Mouse (Mus musculus) left cerebral cortex, postnatal 25 days (tissue): ENCODE results near the gene Gsap. TPM values are rescaled to one million over a fixed set of nuclear protein-coding genes. Genes with fewer than 3 reads are reported as not detected.
"Not testable (repeated sequence)": the region's sequence is repeated elsewhere in the genome, so short reads cannot be mapped to it uniquely, and the experiment has no call there.

ENCODE experiments used
- DNase-seq, 2 experiments: peaks; one replicate each; pipeline ENCODE4 v3.0.0; 2022; ENCODE audit warnings: low spot score in 2 of 2, mixed read lengths in 1 of 2
- intact Hi-C: fragments of 180-260 bp; cut with DNase I; formaldehyde crosslinking; loops from one replicate; pipeline ENCODE4 v1.15.1; 2025
- total RNA-seq, 2 experiments: library from RNA; stranded (reverse); gene quantifications; 2 replicates each; pipeline ENCODE4 v1.2.3; 2021

Gsap gene
- total RNA-seq, 2 experiments from 2014 or later: 3.6 to 4.4 TPM

DNA sequence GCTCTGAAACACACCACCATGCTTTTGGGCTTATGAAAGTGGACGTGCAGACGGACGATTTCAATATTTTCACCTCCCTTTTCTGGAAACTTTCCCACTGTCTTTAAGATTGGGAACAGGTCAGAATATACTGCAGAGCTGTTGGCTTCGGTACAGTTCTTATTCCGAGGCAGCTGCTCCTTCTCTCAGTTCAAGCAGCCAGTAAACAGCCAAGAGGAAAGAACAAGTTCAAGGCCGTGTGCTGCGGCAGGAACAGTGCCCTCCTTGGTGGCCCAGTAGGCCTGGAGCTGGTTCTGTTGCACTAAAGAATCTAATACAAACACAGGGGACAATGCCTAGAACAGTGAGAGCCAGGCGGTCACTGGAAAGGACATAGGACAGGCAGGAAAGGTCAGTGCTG, 104.5 kb downstream of the Gsap start:
- intact Hi-C loops: no loop called here
- DNase-seq: no peak

DNA sequence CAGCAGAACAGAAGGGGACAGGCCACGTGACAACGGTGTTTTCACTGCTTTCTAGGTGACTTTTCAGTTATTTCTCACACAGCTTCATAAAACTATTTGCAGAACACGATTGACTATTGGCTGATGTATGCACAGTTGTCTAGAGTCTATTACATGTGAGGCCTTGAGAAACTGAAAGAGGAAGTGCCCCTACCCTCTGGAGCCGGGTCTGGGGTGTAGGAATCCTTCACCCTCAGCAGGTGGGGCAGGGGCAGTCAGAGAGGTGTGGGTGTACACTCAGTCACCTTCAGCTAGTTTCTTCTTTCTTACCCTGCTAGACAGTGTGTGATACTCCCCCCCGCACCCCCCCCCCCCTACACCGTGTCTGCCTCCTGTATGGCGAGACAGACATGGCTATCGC, 109.6 kb downstream of the Gsap start:
- intact Hi-C loops: no loop called here

DNA sequence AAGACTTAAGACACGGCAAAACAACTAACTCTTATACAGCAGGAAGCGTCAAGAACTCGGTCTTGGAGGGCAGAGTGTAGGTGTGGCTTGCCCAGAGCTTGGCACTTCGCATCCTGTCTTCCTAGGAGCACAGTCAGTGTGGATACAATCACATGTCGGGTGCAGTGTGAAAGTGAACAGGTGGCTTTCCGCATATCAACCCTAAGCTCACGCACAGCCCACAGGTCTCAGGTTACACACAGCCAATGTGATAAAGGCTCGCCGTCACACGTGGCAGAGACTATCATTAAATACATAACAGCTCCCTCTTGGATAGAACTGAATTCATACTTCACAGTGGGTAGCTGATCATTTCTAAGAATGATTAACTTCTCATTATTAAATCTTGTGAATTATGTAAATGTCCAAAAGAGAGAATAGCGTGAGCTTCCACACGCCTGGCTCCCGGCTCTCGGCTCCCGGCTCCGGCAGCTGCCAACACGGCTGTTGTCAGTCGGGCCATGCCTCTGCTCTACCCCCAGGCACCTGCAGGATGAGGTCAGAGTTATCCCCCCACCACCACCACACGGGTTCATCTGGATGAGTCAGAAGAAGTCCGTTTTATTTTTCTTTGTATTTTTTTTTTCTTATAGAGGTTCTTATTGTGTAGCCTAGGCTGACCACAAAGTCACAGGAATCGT, 113.2 kb downstream of the Gsap start:
- DNase-seq: no peak
- intact Hi-C loops: no loop called here

More for the DNA sequence above, 109.6 kb downstream of the Gsap start:
- no peak for DNase-seq

DNA sequence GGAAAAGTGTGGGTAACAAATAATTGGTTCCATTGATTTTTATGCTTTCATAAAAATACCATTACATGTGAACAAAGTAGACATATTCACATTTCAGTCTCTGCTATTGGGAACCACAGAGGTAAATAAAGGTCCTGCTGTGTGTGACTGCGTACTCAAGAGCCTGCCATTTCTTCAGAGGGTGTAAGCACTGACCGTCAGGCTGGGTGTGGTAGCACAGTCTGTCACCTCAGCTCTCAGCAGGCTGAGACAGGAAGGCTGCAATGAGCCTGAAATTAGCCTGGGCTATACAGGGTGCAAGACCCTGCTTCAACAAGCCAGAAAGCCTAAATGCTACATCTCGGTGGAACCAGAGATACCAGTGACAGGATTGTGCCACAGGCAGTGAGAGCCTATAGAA, 114.0 kb downstream of the Gsap start:
- DNase-seq: no peak
- intact Hi-C loops: no loop called here

DNA sequence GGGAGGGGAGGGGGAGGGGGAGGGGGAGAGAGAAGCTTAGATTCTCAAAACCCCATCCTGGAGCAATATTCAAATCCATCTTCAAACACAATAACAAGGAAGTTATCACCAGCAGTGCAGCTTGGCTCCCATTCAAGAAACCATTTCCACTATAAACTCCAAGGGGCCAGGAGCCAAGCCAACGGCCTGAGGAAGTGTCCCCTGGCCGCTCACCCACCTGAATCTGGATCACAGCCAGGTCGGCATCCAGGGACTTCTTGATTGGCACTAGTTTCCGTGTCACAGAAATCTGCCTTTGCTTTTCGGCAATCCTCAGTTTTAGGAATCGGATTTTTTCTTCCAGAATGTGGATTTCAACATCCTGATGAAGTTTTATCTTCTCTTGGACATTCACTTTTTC, 115.0 kb downstream of the Gsap start:
- no peak for DNase-seq
- intact Hi-C loops: no loop called here

DNA sequence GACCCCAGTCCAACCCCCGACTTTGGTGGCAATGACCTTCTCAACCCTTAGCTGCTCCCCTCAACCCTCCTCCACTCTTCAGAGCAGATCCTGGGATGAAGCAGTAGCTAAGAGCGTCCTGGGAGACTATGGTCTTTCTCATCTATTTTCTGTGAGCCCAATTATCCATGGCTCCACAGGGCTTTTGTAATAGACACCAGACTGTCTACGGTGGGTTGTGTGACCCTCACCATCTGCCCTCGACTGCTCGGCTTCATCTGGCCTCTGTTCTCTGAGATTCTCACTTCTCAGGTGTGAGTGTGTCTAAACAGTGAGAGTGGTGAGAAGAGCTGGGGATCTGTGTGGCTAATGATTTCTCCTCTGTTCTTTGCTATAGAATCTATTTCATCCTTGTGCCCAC, 121.1 kb downstream of the Gsap start:
- DNase-seq: no peak
- intact Hi-C loops: no loop called here

DNA sequence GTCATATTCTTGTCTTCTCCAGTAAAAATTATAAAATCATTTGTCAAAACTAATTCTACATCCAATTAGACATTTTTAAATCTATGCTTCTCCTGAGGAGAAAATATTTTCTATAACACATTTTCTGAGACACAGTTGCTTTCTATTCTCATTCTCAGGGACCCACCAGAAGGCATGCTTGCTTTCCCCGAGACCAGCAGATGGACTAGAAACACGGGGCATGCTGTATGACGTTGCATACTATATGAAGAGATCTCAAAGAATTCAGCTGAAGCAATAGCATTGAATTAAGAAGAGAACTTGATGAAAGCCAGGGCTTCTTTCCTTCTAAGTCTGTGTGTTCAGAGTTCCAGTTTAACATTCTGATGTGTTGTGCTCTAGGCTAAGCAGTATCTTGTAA, 128.6 kb downstream of the Gsap start:
- intact Hi-C loops: no loop called here
- peak in 1 of 2 experiments; percentile 36 for DNase-seq

DNA sequence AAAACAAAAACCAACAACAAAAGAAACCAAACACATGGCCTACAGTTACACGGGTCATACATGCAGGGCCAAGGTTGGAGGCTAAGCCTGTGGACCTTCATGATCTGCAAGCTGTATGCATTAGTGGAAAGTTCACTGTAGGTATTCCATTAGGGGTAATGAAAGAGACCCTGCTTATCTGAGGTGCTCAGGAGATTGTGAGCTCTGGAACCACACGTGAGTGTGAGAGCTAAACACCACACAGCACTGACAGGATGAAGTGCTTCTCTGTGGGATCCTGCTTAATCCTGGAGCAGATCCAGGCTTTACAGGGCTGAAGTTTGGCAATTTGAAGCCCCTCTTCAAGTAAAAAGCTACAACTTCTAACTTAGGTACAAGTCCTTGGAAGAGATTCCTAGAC, 134.1 kb downstream of the Gsap start:
- intact Hi-C loops: no loop called here
- DNase-seq: no peak

DNA sequence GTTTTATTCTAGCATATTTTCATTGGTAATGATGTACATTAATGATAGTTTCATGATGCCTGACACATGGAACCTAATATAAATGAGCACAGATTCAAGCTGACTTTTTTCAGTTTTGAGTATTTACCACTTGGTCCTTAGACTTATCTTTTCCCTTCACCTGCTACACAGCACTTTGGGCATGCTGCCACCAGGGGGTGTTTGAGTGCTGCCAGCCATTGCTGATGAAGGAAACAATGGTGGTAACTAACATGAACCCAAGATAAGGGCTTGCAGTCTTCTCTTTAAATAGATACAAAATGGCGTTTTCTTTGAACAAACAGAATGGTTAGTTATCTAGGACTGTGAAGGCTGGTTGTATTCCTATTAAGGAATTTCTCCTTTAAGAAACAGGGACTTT, 140.4 kb downstream of the Gsap start:
- DNase-seq: peak in 1 of 2 experiments; percentile 40
- intact Hi-C loops: no loop called here

DNA sequence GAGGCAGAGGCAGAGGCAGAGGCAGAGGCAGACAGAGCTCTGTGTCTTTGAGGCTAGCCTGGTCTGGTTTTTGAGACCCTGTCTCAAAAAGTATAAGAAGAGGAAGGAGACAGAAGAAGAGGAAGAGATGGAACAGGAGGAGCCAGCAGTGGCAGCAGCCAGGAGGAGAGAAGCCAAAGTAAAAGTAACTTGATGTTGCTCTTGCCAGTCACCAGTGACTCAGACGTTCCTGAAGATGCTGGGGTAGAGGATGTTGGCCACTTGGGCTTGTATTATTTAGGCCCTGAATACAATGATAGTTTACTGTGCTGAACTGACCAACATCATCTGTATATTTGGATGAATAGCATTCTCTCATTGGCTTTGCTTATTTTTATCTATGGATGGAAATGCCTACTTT, 142.5 kb downstream of the Gsap start:
- intact Hi-C loops: loop anchor here (2.0 kb wide), 1 partner anchor 96 kb away; the partner anchor contains the start of genes Ccdc146 and Fam185a
- no peak for DNase-seq

DNA sequence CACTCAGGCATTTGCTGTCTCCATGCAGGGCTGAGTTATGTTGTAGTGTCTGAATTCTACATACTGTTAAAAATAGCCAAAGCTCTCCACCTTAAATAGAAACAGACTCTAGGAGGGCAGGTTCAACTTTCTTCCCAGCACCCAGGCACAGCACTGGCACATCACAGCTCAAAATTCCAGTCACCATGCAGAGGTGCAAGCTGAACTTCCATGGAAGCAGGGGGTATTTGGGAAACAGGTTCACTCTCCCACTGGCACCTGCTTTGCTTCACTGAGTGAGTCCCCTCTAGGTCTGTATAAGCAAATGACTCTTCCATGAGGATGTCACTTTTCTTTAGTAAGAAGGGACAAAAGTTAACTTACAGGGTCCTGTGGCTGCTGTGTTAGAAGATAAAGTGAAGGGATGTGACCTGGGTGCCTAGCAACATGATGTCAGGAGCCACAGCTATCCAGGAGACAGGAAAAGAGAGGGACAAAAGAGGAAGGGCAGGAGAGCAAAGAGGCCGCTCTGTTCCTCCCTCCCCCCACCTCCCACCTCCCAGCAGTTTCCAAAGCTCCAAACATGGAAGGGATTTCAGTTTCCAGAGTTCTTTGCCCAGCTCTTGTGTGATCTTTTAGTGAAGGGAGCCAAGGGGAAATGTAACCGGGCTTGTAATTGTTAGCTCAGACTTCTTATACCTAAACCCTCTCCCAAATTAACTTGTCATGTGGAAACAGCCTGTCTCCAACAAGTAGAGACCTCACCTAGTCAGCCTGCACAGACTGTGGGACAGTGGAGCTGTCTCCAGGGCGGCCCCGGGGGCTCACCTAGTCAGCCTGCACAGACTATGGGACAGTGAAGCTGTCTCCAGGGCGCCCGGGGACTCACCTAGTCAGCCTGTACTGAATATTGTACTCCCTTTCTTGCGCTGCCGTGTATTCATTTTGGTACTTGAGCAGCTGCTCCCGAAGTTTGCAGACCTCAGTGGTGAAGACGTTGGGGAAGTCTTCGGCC, 143.9 kb downstream of the Gsap start:
- intact Hi-C loops: loop anchor here (2.0 kb wide), 1 partner anchor 95 kb away; the partner anchor contains the start of genes Ccdc146 and Fam185a
- DNase-seq: no peak

DNA sequence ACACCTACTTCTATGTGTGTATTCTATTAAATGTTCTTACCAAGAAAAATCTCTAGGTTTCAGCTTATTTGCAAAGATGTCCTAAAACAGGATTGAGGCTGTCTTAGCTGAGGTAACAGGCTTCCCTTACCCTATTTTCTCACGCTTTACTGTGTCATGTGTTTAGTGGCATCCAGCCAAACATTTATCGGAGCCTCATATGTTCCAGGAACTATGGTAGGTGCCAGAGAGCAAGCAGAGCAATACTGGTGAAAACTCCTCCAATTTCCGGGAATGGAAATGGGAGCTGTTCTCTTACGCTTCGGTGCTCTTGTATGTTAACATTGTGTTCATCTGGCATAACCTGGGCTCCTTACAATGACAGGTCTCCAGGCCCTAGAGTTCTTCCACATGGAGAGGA, 145.6 kb downstream of the Gsap start:
- DNase-seq: no peak
- intact Hi-C loops: no loop called here

DNA sequence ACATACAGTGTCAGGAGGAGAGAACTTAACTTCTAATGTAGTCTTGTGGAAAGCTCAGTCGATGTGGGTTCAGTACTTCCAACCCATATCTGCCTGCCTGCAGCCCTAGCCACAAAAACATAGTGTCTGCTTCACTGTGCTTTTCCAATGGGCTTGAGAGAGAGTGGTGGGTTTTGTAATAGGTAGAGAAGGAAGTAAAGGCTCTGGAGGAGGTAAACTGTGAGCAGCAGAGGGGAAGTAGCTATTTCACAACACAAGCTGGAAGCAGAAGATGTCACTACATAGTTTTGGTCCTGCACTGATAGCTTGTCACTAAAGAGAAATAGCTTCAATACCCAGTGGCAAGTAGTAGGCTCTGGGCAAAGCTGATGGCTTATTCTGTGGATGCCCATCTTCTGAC, 146.1 kb downstream of the Gsap start:
- no peak for DNase-seq
- intact Hi-C loops: no loop called here

DNA sequence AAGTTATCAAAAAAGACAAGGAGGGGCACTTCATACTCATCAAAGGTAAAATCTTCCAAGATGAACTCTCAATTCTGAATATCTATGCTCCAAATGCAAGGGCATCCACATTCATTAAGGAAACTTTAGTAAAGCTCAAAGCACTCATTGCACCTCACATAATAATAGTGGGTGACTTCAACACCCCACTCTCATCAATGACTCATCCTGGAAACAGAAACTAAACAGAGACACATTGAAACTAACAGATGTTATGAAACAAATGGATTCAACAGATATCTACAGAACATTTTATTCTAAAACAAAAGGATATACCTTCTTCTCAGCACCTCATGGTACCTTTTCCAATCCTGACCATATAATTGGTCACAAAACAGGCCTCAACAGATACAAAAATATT, 156.2 kb downstream of the Gsap start:
- intact Hi-C loops: not testable (repeated sequence)

DNA sequence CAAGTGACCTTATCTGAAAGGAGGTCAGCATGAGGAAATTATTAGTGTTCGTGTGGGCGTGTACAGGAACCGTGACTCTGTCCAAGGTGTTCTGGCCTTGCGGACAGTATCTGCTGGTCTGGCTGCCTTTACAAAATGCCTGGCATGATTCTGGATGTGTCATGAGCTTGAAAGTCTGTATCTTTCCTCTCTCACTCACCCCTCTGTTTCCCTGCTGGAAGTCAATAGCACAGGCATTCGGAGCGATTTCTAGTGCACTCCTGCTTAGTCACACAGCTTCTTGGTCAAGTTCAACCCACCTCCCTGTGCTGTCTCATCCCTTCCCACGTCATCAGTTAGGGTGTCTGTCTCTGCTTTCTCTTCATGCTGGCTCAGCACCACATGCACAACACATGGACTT, 162.3 kb downstream of the Gsap start:
- no peak for DNase-seq
- intact Hi-C loops: no loop called here

More for the DNA sequence above, 156.2 kb downstream of the Gsap start:
- not testable (repeated sequence) for DNase-seq

DNA sequence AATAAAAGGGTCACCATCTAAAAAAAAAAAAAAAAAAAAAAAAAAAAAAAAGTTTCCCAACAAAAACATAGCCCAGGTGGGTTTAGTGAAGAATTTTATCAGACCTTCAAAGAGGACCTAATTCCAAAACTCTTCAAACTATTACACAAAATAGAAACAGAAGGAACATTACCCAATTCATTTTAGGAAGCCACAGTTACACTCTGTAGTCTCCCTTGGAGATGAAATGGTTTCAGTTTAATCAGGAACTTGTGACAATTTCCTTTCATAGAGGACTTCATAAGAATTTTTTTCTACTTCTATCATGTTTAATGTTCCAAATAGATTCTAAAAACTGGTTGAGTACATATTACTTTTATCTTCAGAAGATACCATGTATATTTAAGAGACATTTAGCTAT, 165.6 kb downstream of the Gsap start:
- intact Hi-C loops: no loop called here
- no peak for DNase-seq

DNA sequence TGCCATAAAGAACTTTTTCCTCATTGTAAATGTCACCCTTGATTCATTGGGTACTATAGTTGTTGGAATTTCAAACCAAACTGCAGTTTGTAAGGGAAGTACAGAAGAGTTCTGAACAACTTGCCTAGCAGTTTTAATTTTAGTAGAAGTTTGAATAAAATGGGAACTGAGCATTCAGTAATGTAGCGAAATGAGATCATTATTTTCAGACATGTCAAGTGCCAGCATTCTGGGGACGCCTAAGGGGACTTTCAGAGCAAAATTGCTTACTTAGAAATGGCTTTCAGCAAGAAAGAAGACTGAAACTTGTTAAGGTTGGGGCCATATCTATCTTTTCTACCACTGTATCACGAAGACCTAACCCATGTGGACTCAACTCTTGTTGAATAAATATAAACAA, 172.6 kb downstream of the Gsap start:
- intact Hi-C loops: no loop called here
- DNase-seq: no peak

DNA sequence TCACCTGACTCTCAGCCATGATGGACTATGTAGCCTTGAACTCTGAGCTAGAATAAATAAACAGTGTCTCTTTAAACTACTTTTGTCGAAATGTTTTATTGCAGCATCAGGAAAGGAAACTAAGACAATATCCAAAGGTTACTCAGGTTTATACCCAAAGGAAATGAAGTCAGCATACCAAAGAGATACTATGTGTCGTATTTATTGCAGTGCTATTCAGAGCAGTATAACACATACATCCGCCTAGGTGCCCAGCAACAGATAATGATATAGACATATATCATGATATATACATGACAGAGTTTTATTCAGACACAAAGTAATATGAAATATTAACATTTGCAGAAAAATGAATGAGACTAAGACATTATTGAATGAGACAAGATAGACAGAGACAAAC, 177.3 kb downstream of the Gsap start:
- intact Hi-C loops: no loop called here
- DNase-seq: no peak
